In the genomic region with DNA sequence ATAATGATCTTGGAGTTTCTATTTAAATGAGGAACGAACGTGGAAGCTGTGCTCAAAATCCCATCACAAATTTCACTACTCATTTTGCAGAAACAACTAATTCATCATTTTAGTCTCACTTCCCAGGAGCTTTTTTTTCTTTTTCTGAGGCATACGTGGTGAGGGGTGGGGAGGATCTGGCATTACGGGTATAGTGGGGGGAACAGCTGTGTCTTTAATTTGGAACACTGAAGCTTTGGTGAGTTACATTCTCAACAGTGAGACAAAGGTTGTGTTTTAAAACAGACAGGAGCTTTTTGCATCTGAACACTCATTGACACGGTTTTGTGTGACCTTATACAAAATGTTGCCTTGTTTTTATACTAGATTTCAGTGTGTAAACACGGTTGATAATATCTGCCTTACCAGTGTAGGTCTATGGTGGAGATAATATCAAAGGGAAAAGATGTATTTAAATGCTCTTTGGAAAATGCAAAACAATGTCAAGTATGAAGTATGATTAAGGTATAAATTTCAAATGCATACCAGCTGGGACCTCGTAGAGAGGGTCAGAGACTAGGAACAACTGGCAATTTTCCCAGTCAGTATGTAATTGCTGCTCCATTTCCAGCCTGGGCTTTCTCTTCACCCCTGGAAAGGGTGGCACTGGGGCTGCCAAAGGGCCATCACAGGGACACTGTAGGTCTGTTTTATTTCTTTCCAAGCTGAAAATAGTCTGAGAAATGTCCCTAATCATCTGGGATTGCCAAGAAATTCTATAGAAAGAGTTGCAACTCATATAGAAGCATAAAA, we compare ENCODE assay signal across 28 mouse cellular contexts.
DNase-seq lines count a peak whose midpoint lies in the region; ATAC-seq and TF ChIP-seq lines count a peak whose summit lies in the region.
"Had no signal": no experiment of that assay in that cellular context is flagged by ENCODE, and none has a peak within 500 bp of the region (broad histone marks: within the 10 kb centered on the region; RNA-seq: fewer than 3 reads in every experiment).

No protein-coding gene starts in this region.

- no peak overlapping the region for H3K4me3 ChIP-seq in hindbrain, embryonic 14.5 days (replicated peaks; ENCODE audit: low read length)
- H3K4me3 ChIP-seq in hindbrain, embryonic 16.5 days (ENCODE audit: low read length), result no peak overlapping the region
- no peak overlapping the region for H3K4me3 ChIP-seq in CH12.LX (replicated peaks in 1 of 3; ENCODE audit: low read depth in 2 of 3, low read length in 2 of 3, poor library complexity in 1 of 3)
- H3K4me3 ChIP-seq in embryonic facial prominence, embryonic 14.5 days (ENCODE audit: low read depth, low read length), result no peak overlapping the region
- H3K4me3 ChIP-seq: embryonic facial prominence, embryonic 13.5 days; hindbrain, embryonic 13.5 days; intestine, embryonic 15.5 days; limb, embryonic 12.5 days; liver, embryonic 13.5 days; megakaryocyte, embryonic 14.5 days; midbrain, embryonic 13.5 days; neural tube, embryonic 13.5 days had no signal

- no peak overlapping the region for H3K4me2 ChIP-seq in hindbrain, embryonic 14.5 days (replicated peaks)
- no peak overlapping the region for H3K4me2 ChIP-seq in hindbrain, embryonic 16.5 days (ENCODE audit: low read length)
- peak overlapping the region; percentile 21; the same call in 1 of the 2 replicates for H3K4me2 ChIP-seq in CH12.LX (ENCODE audit: insufficient read depth, low read depth, poor library complexity, severe bottlenecking)
- H3K4me2 ChIP-seq in embryonic facial prominence, embryonic 14.5 days (ENCODE audit: low read depth, low read length), result no peak overlapping the region
- H3K4me2 ChIP-seq: embryonic facial prominence, embryonic 13.5 days; hindbrain, embryonic 13.5 days; intestine, embryonic 15.5 days; limb, embryonic 12.5 days; liver, embryonic 13.5 days; midbrain, embryonic 13.5 days; neural tube, embryonic 13.5 days had no signal

- H3K27me3 ChIP-seq in hindbrain, embryonic 14.5 days (ENCODE audit: control insufficient read depth, insufficient read depth, low read length), result no peaks in the 10 kb centered on the region
- H3K27me3 ChIP-seq in hindbrain, embryonic 16.5 days (replicated peaks; ENCODE audit: control insufficient read depth, insufficient read depth, low read length), result no peaks in the 10 kb centered on the region
- H3K27me3 ChIP-seq in CH12.LX (replicated peaks), result no peaks in the 10 kb centered on the region
- no peaks in the 10 kb centered on the region for H3K27me3 ChIP-seq in embryonic facial prominence, embryonic 14.5 days (replicated peaks; ENCODE audit: control insufficient read depth, insufficient read depth, low read length)
- H3K27me3 ChIP-seq: embryonic facial prominence, embryonic 13.5 days; hindbrain, embryonic 13.5 days; intestine, embryonic 15.5 days; limb, embryonic 12.5 days; liver, embryonic 13.5 days; megakaryocyte, embryonic 14.5 days; midbrain, embryonic 13.5 days; neural tube, embryonic 13.5 days had no signal

- H3K9ac ChIP-seq in hindbrain, embryonic 14.5 days, result no peak overlapping the region
- no peak overlapping the region for H3K9ac ChIP-seq in hindbrain, embryonic 16.5 days (ENCODE audit: low read depth, low read length)
- no peak overlapping the region for H3K9ac ChIP-seq in CH12.LX (ENCODE audit: insufficient read depth, low read depth)
- no peak overlapping the region for H3K9ac ChIP-seq in embryonic facial prominence, embryonic 14.5 days (ENCODE audit: low read depth, low read length)
- H3K9ac ChIP-seq: embryonic facial prominence, embryonic 13.5 days; forebrain, postnatal 0 days; hindbrain, embryonic 13.5 days; intestine, embryonic 15.5 days; limb, embryonic 12.5 days; liver, embryonic 13.5 days; midbrain, embryonic 13.5 days; neural tube, embryonic 13.5 days had no signal

- dilution Hi-C loops in CH12.LX (cut with MboI; ENCODE audit: extremely low pct_ligation_motif_present, extremely low pct_unique_long_range_greater_than_20kb, low sequenced_read_pairs), result no loop called here

- DNase-seq in cerebellum, postnatal 14 days, result peak; percentile 3 to 28
- DNase-seq in cerebellum, postnatal 4 days (ENCODE audit: low spot score in 2 of 2), result no peak
- DNase-seq in hindbrain, embryonic 14.5 days (ENCODE audit: low spot score), result no peak
- DNase-seq in CH12.LX (ENCODE audit: extremely low read depth), result no peak
- DNase-seq in embryonic facial prominence, embryonic 14.5 days (ENCODE audit: low spot score), result peak; percentile 73
- DNase-seq in heart, adult 18-20 months, result no peak
- DNase-seq: adrenal gland, adult 8-10 months; B cell, adult 2 months; cerebellum, postnatal 25 days; forebrain, postnatal 0 days; gastrocnemius, postnatal 36 days; kidney, adult 8-10 months; kidney, postnatal 10 days; liver, embryonic 13.5 days; lung, adult 2 months; lung, postnatal 14 days; retina, postnatal 1 day; right cerebral cortex, postnatal 25 days; spleen, adult 18-20 months had no signal

- peak overlapping the region; percentile 21; the same call in 1 of the 2 replicates for H3K27ac ChIP-seq in hindbrain, embryonic 14.5 days
- H3K27ac ChIP-seq in hindbrain, embryonic 16.5 days (ENCODE audit: low read depth, low read length), result no peak overlapping the region
- H3K27ac ChIP-seq in CH12.LX (ENCODE audit: insufficient read depth, low read depth), result no peak overlapping the region
- H3K27ac ChIP-seq in embryonic facial prominence, embryonic 14.5 days (replicated peaks; ENCODE audit: low read depth, low read length), result no peak overlapping the region
- H3K27ac ChIP-seq: embryonic facial prominence, embryonic 13.5 days; hindbrain, embryonic 13.5 days; intestine, embryonic 15.5 days; limb, embryonic 12.5 days; liver, embryonic 13.5 days; midbrain, embryonic 13.5 days; neural tube, embryonic 13.5 days had no signal

- in situ Hi-C loops in CH12.LX (cut with MboI; ENCODE audit: low pct_ligation_motif_present, low pct_unique_long_range_greater_than_20kb, low sequenced_read_pairs), result no loop called here

- no peak for TF ChIP-seq POLR2A in CH12.LX (IDR thresholded peaks at IDR 0.05; ENCODE audit: low read depth, low read length)

- TF ChIP-seq EP300 in CH12.LX (IDR thresholded peaks at IDR 0.05; ENCODE audit: low read length), result no peak

- H3K36me3 ChIP-seq in hindbrain, embryonic 14.5 days (replicated peaks; ENCODE audit: control insufficient read depth, insufficient read depth), result no peaks in the 10 kb centered on the region
- no peaks in the 10 kb centered on the region for H3K36me3 ChIP-seq in hindbrain, embryonic 16.5 days (ENCODE audit: control insufficient read depth, insufficient read depth, low read length)
- H3K36me3 ChIP-seq in CH12.LX (replicated peaks in 1 of 2; ENCODE audit: control insufficient read depth in 1 of 2, insufficient read depth in 1 of 2, low read length in 1 of 2), result no peaks in the 10 kb centered on the region
- H3K36me3 ChIP-seq in embryonic facial prominence, embryonic 14.5 days (ENCODE audit: control insufficient read depth, insufficient read depth, low read length), result no peaks in the 10 kb centered on the region
- H3K36me3 ChIP-seq: embryonic facial prominence, embryonic 13.5 days; hindbrain, embryonic 13.5 days; intestine, embryonic 15.5 days; limb, embryonic 12.5 days; liver, embryonic 13.5 days; midbrain, embryonic 13.5 days; neural tube, embryonic 13.5 days had no signal

- 0 out of 2 replicates have a peak, but pooled peaks cover 3% of the 10 kb centered on the region for H3K4me1 ChIP-seq in hindbrain, embryonic 14.5 days (replicated peaks; ENCODE audit: control insufficient read depth, insufficient read depth, low read length)
- H3K4me1 ChIP-seq in hindbrain, embryonic 16.5 days (ENCODE audit: control insufficient read depth, insufficient read depth, low read depth, low read length), result peaks cover 2% of the 10 kb centered on the region; the same call in 1 of the 2 replicates
- peaks cover 0 to 5% of the 10 kb centered on the region in 2 experiments; a peak in 1 of 4 replicates for H3K4me1 ChIP-seq in CH12.LX (ENCODE audit: control insufficient read depth in 1 of 2, insufficient read depth in 2 of 2)
- no peaks in the 10 kb centered on the region for H3K4me1 ChIP-seq in embryonic facial prominence, embryonic 14.5 days (ENCODE audit: control insufficient read depth, insufficient read depth, low read length)
- H3K4me1 ChIP-seq: hindbrain, embryonic 13.5 days; intestine, embryonic 15.5 days; limb, embryonic 12.5 days; liver, embryonic 13.5 days; megakaryocyte, embryonic 14.5 days; midbrain, embryonic 13.5 days; neural tube, embryonic 13.5 days had no signal

- TF ChIP-seq RAD21 in CH12.LX (IDR thresholded peaks at IDR 0.05; ENCODE audit: low read depth, low read length), result no peak

- H3K79me2 ChIP-seq in CH12.LX (replicated peaks; ENCODE audit: control insufficient read depth, extremely low read depth, insufficient read depth, poor library complexity, severe bottlenecking), result no peaks in the 10 kb centered on the region

- WGBS in hindbrain, embryonic 14.5 days, result 55% methylated on average over 7 of the region's 7 CpGs
- 47% methylated on average over 7 of the region's 7 CpGs for WGBS in hindbrain, embryonic 16.5 days
- 36% methylated on average over 7 of the region's 7 CpGs for WGBS in embryonic facial prominence, embryonic 14.5 days

- no peaks in the 10 kb centered on the region for H3K9me3 ChIP-seq in hindbrain, embryonic 14.5 days (ENCODE audit: control insufficient read depth, low read length)
- no peaks in the 10 kb centered on the region for H3K9me3 ChIP-seq in hindbrain, embryonic 16.5 days (ENCODE audit: control insufficient read depth, low read length)
- H3K9me3 ChIP-seq in CH12.LX (replicated peaks; ENCODE audit: low read length), result no peaks in the 10 kb centered on the region
- H3K9me3 ChIP-seq in embryonic facial prominence, embryonic 14.5 days (ENCODE audit: control insufficient read depth, low read length), result no peaks in the 10 kb centered on the region
- H3K9me3 ChIP-seq: embryonic facial prominence, embryonic 13.5 days; hindbrain, embryonic 13.5 days; intestine, embryonic 15.5 days; limb, embryonic 12.5 days; liver, embryonic 13.5 days; megakaryocyte, embryonic 14.5 days; midbrain, embryonic 13.5 days; neural tube, embryonic 13.5 days had no signal

- no peak for TF ChIP-seq CTCF in CH12.LX (conservative IDR thresholded peaks at IDR 0.05 in 1 of 2, IDR thresholded peaks at IDR 0.05 in 1 of 2; ENCODE audit: low read depth in 2 of 2, low read length in 2 of 2)

- no peak for ATAC-seq in hindbrain, embryonic 14.5 days (ENCODE audit: low FRiP score)
- ATAC-seq in hindbrain, embryonic 16.5 days, result no peak; the same call in 1 of the 2 replicates
- peak; percentile 86 for ATAC-seq in embryonic facial prominence, embryonic 14.5 days (ENCODE audit: low read depth)
- ATAC-seq: activated CD4-positive, CD25-positive, alpha-beta regulatory T cell, adult 4 months; forebrain, postnatal 0 days; intestine, embryonic 15.5 days; midbrain, embryonic 13.5 days had no signal

TF ChIP-seq in CH12.LX, 34 proteins besides CTCF, POLR2A, EP300 and RAD21 (continues in another document):
- TF ChIP-seq BHLHE40 (IDR thresholded peaks at IDR 0.05; ENCODE audit: low read depth, low read length) (no peak), POLR2AphosphoS2 (IDR thresholded peaks at IDR 0.05; ENCODE audit: low read depth, low read length) (no peak), NELFE (IDR thresholded peaks at IDR 0.05; ENCODE audit: low read depth, low read length) (no peak), E2F4 (IDR thresholded peaks at IDR 0.05; ENCODE audit: insufficient replicate concordance, low read depth, low read length) (no peak), UBTF (IDR thresholded peaks at IDR 0.05; ENCODE audit: low read depth, low read length) (no peak)

Comparison
In these comparisons a context has a peak if more than half of its experiments do, and no peak if none do; other contexts are left out.
1. DNase-seq: peak in cerebellum, postnatal 14 days (2 of 2) and embryonic facial prominence, embryonic 14.5 days (single experiment); none in cerebellum, postnatal 4 days (0 of 2), hindbrain, embryonic 14.5 days (single experiment), CH12.LX (single experiment) and heart, adult 18-20 months (0 of 2).